Mouse (Mus musculus) liver, adult (tissue): ENCODE measurements around the gene Ldlr.

Experiments
- GATA4 ChIP-seq: IDR thresholded peaks from 2 replicates; pipeline ENCODE4 v1.6.1; 2014; ENCODE audit warnings: mild to moderate bottlenecking, low read length; ENCODE audit not compliant: insufficient replicate concordance

Gene Ldlr

DNA sequence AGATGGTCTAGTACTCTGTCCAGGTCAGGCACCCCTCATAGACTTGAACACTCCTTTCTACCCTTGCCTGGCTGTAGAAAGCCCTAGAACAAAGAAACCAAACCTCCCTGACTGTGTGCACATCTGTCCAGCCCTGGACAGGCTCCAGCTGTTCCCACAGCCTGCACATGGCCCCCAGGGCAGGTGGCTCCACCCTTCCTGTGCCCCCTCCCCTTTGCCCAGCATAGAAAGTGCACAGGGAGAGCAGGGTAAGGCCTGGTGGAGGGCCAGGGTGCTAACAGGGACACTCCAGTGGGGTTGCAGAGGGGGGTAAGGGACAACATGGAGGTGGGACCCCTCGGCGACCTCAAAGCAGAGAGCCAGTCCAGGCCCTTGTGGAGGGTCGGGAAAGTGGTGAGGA is 73.0 kb downstream of the Ldlr start:
- no peak for TF ChIP-seq GATA4

DNA sequence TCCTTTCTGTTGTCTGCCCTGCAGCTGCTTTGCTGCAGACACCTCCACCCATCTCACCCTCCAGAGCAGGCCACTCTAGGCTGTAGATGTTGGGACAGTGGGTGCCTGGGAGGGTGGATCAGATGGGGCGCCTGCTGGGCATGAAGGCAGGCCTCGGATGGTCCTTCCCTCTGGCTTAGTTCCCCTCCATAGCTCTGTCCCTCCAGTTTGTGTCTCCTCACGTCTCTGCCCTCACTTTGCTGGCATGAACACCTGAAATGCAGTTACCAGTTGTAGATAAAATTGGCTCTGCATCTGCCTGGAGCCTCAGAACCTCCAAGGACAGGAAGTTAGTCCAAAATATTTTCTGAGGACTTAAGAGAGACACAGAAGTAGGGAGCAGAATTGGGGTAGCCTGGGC is 73.6 kb downstream of the Ldlr start:
- no peak for TF ChIP-seq GATA4

- no peak for TF ChIP-seq GATA4
Measured at GRCm38 (mm10) chr9:21797921-21798344, 74.7 kb downstream of the Ldlr start.

DNA sequence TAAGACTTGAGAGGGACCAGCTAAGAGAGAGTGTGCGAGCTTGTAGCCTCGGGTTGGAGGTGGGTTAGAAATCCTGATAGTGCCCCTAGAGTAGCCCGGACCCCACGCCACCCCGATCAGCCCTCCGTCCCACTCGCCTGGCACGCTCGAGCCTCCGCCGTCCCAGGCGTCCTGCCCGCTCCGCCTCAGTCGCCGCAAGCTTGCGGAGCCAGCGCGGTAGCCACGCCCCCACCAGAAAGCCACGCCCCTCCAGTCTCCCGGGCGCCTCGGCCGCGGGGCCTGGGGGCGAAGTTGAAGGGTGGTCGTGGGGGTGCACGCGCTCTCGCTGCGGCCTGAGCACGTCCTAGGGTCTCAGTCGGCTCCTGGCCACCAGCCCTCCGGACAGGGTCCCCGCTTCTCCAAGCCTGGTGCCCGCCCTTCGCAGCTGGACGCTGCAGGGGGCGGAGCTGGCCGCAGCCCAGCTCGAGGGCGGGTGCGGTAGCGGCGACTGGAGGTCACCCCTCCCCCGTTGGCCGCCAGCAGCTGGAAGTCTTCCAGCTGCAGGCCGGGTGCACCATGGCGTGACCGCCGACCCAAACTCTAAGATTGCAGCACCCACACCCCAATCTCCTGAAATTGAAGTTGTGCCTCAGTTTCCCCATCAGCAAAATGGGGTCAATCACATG is 75.2 kb downstream of the Ldlr start, which contains the start of gene Kank2:
Gene Kank2, minus strand, starts transcription at position 400 of the 665 bp plus-strand sequence.
- no peak; the same call in 1 of the 2 replicates for TF ChIP-seq GATA4

GRCm38 (mm10) chr9:21799010-21799350 is 75.7 kb downstream of the Ldlr start:
- no peak for TF ChIP-seq GATA4
